Mouse (Mus musculus) spleen, adult 2 months (tissue): ENCODE data around the gene Mcfd2.

Source experiments
- CTCF ChIP-seq: fragments of 200-500 bp; IDR thresholded peaks from 2 replicates; pipeline ENCODE4 v1.5.1; 2011; ENCODE audit warnings: mild to moderate bottlenecking, inconsistent platforms; ENCODE audit not compliant: insufficient read depth, insufficient read length, insufficient replicate concordance; ENCODE audit errors: extremely low read depth
- POLR2A ChIP-seq: fragments of 200-500 bp; IDR thresholded peaks from 2 replicates; pipeline ENCODE4 v1.6.1; 2011; ENCODE audit warnings: low read depth, low read length, inconsistent platforms

DNA sequence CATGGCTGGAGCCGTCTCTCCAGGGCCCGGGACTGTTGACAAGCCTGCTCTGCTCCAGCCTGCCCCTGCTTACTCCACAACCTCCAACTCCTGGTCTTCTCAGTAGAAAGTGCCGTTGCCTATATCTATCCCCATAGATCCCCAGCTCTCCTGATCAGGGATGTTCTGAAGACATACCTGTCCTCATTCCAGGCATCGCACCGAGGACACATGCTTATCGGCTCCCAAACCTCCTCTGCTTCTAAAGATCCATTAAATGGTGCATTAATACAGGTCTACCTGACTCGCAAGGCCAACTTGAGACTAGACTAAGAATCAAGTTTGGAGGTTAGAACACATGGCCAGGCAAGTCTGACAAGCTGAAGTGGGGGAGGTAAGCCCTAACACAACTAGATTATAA, 51.2 kb downstream of the Mcfd2 start:
- TF ChIP-seq CTCF (no peak), POLR2A (no peak)
